Mouse (Mus musculus): ENCODE results near the gene Apln.

Apln gene

GRCm38 (mm10) chrX:48034144-48035113 lies at the start of gene Apln:
Gene Apln (minus strand): TSS chrX:48034853.
- in situ Hi-C loops (cut with MboI, MseI): no loop called here

DNA sequence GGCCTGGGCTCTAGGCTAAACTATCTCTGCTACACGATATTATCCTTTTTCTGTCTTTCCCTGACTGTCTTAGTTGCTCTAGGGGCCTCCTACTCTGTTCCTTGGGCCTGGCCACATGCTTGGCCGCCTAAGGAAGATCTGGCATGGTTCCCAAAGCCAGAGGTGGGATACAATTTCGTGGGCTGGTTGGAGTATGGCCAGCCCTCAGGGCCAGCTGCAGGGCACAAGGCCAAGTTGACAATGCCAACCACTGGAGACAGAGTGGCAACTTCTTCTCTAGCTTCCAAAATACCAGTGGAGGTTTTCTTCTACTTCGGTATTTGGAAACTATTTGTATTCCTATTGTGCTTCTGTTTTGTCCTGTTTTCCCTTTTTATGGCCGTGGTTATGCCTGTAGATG lies 47.7 kb upstream of the Apln start:
- in situ Hi-C loops (cut with MboI, MseI): no loop called here

DNA sequence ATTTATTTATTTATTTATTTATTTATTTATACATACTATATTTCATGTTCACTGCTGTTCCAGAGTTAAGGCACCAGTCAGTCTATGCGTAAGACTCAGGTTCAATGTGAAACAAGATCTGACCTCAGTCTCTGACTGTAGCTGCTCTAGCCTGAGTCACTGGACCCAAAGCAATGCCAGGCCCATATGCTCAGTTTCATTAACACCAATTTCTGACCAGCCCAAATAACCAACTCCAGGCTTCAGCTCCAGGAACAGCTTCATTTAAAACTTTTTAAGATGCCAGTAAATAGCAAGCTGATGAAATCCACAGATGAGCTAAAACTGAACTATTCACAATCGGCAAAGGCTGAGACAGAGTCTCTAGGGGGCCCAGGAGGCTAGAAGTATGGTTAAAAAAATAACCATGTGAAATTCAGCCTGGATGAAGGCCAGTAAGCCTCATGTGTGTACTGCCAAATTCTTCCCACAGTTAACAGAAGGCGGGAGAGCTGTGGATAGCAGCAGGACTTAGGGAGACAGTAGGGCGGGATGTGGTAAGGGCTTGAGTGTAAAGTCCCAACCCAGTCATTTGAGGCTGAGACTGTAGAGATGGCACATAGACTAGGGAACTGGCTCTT lies 42.3 kb upstream of the Apln start:
- in situ Hi-C loops (cut with MboI, MseI): no loop called here

- in situ Hi-C loops (cut with MboI, MseI): no loop called here
Measured at GRCm38 (mm10) chrX:48074691-48075090, 40.0 kb upstream of the Apln start.

- in situ Hi-C loops (cut with MboI, MseI): no loop called here
Measured at GRCm38 (mm10) chrX:48072401-48072800, 37.7 kb upstream of the Apln start.

GRCm38 (mm10) chrX:48071961-48072360 lies 37.3 kb upstream of the Apln start:
- in situ Hi-C loops (cut with MboI, MseI): no loop called here

DNA sequence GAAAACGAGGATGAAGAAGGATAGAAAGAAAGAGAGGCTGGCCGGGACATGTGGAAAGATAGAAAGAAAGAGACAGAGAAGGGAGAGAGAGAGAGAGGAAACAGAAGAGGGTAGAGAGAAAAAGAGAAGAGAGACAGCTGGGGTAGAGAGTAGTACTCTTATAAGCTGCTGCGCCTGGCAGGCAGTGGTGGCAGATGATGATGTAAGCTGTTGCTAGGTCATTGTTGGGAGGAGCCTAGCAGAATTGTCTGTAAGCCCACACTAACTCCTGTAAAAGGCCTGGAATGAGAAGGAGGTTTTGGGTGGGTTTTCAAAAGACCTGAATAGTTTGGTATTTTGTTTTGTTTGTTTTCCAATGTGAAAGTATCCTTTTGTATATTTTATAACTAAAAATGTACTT lies 32.2 kb upstream of the Apln start:
- in situ Hi-C loops (cut with MboI, MseI): no loop called here

GRCm38 (mm10) chrX:48064166-48064853 lies 29.7 kb upstream of the Apln start:
- in situ Hi-C loops (cut with MboI, MseI): no loop called here

DNA sequence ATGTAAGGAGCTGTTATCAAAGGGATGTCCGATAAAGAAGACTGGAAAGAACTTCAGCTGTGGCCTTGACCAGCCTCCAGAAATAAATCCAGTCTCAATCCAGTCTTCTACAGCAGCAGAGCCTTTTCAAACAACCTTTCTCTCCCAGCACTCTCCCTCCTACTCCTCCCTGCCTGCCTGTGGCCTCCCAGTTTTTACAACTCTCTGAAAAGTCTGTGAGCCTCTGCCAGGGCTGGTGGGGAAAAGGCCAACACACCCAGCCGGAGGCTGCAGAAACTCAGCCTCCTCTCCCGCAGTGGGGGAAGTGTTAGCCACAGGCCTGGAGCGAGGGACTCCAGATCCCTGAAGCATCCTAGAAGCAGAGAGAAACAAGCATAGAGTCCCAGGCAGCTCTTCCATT lies 27.8 kb upstream of the Apln start:
- in situ Hi-C loops (cut with MboI, MseI): no loop called here

DNA sequence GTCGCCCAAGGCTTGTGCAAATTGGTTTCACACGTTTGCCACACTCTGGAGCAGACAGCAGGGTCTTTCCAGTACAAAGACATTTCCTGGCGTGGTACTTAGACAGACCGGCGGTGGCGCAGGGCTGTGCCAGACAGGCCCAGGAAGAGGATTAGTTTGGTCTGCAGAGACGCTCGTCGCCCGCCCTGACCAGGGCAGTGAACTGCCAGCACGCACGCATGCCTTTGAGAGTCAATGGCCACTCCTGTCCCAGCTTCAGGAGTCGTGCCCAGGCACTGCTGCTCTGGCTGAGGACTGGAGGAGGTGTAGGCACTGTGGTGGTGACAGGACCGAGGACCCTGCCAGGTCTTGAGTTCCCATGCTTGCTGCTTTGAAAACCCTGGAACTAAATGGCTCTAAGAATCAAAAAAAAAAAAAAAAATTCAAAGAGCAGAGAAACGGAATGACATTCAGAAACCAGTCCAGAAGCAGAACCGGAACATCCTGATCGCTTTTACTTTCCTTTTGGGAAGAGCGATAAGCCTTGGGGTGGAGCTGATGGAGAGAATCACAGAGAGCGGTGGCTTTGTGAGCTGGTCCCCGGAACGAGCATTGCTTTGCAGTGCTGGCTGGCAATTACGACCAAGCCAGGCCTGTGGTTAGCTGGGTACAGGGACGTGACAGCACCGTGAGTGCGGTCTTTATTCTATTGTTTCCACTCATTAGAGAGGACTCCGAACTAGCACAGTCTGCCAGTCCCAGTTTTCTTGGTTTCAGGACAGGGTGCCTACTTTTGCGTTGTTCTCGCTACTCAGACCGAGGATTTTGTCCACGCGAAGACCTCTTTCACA lies 19.7 kb upstream of the Apln start:
- in situ Hi-C loops (cut with MboI, MseI): no loop called here

- in situ Hi-C loops (cut with MboI, MseI): no loop called here
Measured at GRCm38 (mm10) chrX:48053743-48054142, 19.1 kb upstream of the Apln start.

GRCm38 (mm10) chrX:48046315-48046714 lies 11.7 kb upstream of the Apln start:
- in situ Hi-C loops (cut with MboI, MseI): no loop called here

DNA sequence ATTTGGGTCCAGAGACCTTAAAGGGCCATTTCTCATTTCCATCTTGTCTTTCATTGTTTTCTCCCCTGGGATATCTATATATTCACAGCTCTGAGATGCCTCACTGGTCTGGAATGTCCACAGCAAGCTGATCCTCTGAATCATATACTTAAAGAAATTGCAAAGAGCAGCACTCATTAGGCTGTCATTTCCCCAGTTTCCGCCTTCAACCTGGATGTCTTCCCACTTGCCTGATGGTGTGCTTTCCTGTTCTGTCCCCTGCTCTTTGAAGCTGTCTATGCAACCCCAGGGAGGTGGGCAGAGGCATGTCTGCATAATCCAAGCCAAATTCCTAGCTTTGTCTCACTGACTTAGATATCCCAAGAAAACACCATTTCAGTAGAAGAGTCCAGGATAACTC lies 9.6 kb upstream of the Apln start:
- in situ Hi-C loops (cut with MboI, MseI): no loop called here

DNA sequence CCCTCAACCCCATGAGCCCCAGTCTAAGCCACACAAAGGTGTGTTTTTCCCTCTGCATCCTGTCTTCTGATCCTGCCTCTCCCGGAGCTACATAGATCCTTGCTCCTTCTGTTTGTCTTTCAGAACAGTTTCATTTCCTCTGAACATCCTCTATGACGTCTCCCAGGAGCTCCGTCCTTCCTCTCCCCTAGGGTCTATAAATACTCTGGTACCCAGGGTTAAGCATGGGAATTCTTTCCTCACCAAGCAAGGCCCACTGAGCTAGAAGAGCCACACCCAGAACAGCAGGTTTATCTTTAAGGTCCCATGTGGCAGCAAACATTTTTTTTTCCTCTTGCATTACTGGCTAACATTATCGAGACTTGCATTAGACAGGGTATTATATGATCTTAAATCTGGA lies 8.1 kb upstream of the Apln start:
- in situ Hi-C loops (cut with MboI, MseI): no loop called here

GRCm38 (mm10) chrX:48040379-48040778 lies 5.7 kb upstream of the Apln start:
- in situ Hi-C loops (cut with MboI, MseI): no loop called here

DNA sequence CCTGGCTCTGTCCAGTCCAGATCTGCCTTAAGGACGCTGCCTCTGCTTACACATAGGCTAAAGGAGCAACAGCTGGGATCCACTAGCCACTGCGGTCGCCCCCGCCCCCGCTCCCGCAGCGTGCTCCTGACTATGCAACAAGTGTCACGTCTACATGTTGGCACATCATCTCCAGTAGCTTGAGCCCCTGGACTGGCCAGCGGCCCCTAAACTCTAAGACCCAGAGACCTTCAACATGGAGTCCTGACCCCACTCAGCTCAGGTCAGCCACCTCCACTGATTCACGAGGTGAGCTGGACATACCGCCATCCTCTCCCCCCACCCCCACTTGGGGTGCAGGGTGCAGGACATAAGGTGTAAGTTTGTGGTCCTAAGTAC lies 898 bp downstream of the Apln start:
- in situ Hi-C loops (cut with MboI, MseI): no loop called here

DNA sequence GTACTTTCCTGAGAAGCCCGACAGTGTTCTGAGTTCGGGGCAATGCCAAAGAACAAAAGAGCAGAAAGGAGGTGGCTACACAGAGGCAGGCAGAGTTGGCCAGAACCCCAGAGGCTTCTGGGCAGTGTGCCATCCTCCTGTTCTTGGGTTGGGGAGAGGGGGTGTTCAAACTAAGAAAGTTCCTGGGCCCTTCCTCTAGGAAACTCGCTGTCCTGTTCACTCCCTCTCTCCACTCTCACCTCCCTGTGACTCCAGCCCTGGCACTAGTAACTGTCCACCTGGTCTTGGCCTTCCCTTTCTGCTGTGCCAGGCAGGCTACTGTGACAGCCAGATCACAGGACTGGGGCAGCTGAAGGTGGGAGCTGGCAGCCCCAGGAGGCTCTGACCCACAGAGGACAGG lies 1.6 kb downstream of the Apln start:
- in situ Hi-C loops (cut with MboI, MseI): no loop called here

DNA sequence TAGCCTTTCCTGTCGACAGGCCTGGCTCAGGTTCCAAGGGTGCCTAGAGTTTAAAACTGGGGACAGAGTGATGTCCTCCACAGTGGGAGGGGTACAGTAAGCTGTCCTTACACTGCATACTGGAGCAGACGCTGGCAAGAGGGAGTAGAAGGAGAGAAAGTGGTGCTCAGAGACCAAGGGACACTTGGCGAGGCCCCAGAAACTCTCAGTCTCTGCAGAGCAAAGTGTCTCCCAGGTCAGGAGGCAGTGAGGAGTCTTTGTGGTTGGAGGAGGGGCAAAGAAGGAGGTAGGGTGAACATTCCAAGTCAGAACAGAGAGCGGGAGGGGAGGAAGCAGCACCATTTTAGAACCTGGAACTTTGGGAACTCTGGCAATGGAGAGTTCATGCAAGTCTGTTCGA lies 2.8 kb downstream of the Apln start:
- in situ Hi-C loops (cut with MboI, MseI): no loop called here

- in situ Hi-C loops (cut with MboI, MseI): no loop called here
Measured at GRCm38 (mm10) chrX:48030593-48030992, 4.1 kb downstream of the Apln start.

DNA sequence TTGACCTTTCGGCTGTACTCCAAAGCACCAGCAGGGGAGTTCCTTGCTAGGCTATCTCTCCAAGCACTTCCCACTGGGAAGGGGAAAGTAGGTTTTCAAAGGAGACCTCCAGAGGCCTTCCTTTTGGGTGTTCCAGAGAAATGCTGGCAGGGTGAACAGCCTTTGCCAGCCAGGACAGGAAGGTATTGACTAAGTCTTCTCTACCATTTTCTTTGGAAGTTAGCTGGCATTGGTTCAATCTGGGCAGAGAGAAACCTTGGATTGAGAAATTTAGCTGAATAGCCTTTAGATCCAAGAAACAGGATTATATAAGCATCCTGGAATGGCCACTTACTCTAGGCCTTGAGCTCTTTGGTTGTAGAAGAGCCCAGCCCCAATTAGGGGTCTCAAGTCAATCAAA lies 11.8 kb downstream of the Apln start:
- in situ Hi-C loops (cut with MboI, MseI): no loop called here

DNA sequence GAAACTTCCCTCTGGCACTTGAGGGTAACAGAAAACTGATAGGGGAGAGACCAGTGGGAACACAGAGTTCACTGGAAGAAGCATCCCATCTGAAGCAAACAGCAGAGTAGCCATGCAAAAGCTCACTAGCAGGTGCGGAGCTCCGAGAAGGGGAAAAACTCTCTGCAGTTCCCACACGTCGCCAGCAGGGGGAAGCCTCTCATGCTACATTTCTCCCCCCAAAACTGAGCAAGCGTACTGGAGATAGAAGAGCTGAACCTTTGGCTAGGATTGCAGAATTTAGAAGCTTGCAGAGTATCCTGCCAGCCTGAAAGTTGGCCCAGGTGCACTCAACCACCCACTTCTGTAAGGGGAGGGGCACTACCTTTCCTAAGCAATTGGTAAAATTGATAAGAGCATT lies 14.7 kb downstream of the Apln start:
- in situ Hi-C loops (cut with MboI, MseI): no loop called here

- in situ Hi-C loops (cut with MboI, MseI): no loop called here
Measured at GRCm38 (mm10) chrX:48019359-48019758, 15.3 kb downstream of the Apln start.

Measured in regulatory T cell (primary cell).